Mouse (Mus musculus): Measurements from ENCODE around the gene Mpzl1.

GRCm38 (mm10) chr1:165610321-165610999 is 23.9 kb downstream of the Mpzl1 start:
- TF ChIP-seq CTCF (IDR thresholded peaks at IDR 0.05; ENCODE audit: low read depth) (no peak), EP300 (optimal IDR thresholded peaks at IDR 0.05) (no peak)

All from stomach, postnatal 0 days (tissue).